Mouse (Mus musculus) fat pad, adult 2 months (tissue): Measurements from ENCODE around the gene Fam104a.
"Not testable (repeated sequence)": the region's sequence is repeated elsewhere in the genome, so short reads cannot be mapped to it uniquely, and the experiment has no call there.

Experiments
- DNase-seq: peaks from one replicate; pipeline ENCODE4 v3.0.0-alpha.2; 2011; ENCODE audit warnings: low read depth, low spot score; ENCODE audit errors: extremely low read depth

The Fam104a gene

DNA sequence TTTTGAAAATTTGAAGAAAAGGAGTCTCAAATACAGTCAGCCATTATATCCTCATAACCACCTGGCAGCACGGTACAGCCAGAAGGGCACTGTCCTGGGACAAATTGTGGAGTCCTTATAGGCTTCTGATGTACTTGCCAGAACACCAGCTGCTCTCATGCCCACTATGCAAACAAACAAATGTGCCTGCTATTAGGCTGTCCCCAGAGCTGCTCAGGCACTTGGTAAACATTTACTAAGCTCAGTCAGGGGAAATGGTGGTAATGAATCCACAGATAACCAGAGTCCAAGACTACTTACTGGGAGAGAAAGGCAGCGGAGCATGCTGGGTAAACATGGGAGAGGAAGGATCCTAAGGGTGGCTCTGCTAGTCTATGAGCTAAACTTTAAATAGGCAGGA lies 16.8 kb downstream of the Fam104a start:
- DNase-seq: no peak

DNA sequence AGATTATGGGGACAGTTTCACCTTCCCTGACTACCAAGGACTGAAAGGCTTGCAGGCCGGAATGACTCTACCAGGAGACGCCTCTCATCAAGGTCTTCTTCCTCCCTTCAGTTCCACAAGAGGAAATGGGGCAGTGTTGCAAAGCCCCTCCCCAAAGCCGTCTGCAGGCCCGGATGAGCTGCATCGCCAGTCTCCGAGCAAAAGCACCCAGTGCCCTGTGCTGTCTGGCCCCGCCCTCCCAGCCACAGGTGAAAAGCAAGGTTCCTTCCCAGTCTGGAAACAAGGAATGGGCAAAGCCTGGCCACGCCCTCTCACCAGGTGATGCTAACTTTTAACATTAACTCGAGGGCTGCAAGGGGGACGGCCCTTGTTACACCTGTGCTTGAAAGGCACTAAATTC lies 17.3 kb downstream of the Fam104a start:
- DNase-seq: no peak

DNA sequence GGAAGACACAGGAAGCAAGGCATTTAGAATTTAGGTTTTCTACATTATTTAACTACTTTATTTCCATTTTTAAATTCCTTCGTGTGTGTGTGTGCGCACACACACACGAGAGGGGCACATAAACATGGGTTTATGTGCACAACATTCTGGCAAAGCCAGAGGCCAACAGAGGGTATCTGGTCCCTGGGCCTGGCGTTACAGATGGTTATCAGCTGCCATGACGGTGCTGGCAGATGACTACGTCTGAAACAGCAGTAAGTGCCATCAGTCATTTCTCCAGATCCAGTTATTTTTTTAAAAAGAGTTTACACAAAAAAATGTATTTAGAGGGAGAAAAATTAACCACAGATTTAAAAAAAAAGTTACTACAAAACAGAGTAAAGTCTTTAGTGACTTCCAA lies 17.8 kb downstream of the Fam104a start:
- no peak for DNase-seq

DNA sequence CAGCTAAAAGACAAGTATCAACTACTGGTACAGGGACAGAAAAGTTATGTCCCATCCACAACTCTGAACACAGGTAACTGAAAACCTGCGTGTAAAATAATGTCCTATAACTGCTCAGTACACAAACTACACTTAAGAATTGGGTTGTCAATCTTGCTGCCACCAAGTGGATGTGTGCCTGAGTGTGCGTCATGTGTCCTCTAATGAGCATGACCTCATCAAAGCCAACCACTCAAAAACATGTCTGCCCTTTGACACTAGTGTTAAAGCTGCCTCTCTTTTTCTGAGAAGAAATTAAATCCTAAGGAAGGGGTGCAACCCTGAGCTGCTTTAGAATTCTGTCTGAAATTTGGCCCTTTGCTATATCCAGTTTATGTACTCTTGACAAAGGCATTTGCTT lies 19.7 kb downstream of the Fam104a start:
- no peak for DNase-seq

DNA sequence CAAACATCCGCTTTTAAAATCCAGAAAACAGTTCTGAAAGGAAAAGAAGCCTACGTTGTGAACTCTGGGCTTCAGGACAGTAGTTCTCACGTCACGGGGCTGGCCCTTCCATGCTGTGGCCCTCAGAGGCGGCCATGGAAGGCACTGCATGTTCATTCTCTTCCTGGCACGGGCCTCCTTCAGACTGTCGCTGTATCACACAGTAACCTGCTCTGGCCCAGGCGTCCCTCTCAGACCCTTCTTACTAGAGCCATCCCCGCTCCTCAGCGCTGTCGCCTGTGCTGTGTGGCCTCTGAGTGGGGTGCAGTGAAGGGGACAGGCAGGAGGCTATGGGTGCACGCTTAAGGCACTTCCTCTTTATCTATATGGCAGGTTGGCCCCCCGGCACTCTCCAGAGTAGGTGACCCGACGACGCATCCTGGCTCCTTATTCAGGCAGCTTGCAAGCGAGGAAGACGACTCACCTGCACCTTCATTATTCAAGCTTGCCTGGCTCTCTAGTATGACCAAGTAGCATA lies 22.1 kb downstream of the Fam104a start:
- no peak for DNase-seq

DNA sequence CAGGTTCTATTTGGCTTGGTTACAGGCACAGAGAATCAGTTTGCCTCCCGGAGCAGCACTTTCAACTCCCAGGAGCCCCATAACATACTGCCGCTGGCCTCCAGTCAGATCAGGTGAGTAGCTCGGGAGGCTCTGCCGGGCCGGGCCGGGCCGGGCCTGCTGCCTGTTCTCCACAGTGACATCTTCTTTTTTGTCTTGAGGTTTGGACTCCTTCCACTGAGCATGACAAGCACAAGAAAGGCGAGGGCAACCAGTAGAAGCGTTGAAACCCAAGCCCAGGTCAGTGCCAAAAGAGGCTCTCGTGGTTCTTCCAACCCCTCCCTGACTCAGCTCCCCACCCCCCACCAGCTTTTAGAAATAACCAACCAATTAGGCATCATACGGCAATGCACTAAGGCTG lies 23.0 kb downstream of the Fam104a start:
- DNase-seq: no peak

DNA sequence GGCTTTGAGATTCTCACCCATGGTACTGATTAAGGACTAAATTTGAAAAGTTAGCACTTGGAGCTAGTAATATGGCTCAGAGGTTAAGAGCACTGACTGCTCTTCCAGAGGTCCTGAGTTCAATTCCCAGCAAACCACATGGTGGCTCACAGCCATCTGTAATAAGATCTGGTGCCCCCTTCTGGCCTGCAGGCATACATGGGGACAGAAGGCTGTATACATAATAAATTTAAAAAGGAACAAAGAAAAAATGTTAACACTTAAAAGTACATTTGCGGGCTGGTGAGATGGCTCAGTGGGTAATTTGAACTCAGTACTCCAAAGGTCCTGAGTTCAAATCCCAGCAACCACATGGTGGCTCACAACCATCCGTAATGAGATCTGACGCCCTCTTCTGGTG lies 23.7 kb downstream of the Fam104a start:
- not testable (repeated sequence) for DNase-seq

DNA sequence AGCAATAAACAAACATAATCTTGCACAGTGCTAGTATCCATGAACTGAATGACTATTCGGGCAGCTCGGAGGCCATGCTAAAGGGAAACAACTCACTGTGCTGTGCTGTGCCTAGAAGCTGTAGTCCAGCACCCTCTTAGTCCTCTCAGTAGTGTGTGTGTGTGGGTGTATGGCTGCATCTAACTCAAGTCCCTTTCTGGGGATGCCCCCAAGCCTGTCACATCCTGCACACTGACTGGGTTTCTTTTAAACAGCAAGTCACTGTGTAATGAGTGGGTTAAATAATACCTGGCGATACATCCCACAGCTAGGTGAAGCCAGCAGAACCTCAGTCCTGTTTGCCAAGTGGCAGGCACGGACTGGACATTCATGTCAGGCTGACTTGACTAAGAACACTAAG lies 25.2 kb downstream of the Fam104a start:
- DNase-seq: peak; percentile 57

DNA sequence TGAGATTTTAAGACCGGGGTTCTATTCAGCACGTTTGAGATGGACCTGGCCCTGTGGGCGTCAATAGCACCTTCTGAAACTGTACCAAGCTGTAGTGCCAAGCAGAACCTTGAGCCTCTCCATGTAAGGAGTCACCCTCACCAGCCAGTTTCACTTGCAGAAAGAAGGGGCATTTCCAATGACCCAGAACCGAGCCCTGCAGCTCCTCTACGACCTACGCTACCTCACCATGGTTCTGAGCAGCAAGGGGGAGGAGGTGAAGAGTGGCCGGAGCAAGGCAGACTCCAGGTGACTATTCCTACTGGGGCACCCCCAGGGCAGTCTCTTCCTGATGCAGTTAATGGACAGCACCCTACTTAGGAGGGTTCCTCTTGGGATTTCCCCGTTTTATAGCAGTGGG lies 25.6 kb downstream of the Fam104a start:
- DNase-seq: no peak

DNA sequence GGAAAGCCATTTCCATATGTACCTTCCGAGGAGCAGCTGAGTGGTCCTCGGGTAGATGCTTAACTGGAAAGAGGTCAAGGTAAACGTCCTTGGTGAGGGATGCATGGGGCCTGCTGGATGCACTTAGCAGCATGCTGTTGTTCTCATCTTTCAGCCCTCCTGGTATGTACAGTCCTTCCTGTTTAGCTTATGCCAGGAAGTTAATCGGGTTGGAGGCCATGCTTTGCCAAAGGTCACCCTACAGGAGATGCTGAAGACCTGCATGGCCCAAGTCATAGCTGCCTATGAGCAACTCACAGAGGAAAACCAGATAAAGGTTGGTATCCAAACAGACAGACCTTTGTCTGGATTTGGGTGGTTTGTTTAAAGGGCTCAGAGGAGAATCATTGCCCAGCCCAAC lies 26.7 kb downstream of the Fam104a start:
- DNase-seq: no peak

DNA sequence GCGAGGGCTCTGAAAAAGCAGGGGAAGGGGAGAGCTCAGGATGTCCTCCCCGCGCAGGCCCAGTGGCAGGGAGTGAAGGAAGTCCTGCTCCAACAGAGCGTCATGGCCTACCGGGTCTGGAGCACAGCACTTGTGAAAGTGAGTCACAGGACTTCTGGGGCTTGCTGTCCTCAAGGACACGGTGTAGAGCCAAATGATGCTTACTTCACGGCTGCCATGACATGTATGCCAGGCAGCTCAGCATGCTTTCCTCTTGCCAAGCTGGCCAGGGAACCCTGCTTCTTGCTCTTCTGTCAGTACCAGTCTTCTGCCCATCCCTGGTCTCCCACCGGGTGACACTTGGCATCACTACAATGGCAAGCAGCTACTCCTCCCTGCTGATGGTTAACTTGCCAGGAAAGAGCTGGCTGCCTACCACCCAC lies 27.4 kb downstream of the Fam104a start:
- no peak for DNase-seq

DNA sequence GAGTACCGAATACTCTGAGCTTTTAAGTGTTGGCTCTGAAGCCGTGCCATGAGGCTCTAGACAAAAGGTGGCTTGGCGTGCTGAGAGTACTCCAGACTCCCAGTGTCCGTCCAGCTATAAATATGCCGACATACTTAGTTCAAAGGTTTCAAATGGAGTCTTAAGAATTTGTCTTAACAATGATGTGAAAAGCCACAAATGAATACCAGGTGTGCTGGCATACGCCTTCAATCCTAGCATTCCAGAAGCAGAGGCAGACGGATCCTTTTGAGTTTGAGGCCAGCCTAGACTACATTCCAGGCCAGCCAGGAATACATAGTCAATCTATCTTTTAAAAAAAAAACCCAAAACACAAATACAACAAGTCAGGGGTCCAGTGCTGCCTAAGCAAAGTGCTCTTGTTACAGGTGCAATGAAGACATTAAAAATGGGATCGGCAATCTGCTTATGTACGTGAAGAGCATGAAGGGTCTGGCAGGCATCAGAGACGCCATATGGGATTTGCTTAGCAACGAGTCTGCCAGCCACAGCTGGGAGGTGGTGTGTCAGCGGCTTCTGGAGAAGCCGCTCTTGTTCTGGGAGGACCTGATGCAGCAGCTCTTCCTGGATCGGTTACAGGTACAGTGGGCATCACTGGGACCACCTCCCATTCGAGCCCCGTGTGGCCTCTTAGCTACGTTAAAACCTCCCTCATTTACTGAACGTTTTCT lies 29.2 kb downstream of the Fam104a start:
- DNase-seq: no peak

DNA sequence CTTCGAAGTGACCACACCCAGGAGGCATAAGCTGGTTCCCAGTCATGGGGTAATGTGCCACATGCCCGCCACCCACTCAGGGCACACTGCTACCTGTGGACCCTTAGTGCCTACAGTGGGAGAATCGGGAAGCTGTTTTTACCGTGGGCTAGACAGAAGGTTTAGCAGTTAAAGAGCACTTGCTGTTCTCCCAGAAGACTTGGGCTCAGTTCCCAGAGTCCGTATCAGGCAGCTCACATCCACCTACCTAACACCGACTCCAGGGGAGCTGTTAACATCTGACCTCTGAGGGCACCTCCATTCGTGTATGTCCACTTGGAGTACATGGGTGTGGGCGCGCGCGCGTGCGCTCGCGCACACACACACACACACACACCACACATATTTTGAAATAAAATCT lies 29.9 kb downstream of the Fam104a start:
- no peak for DNase-seq

DNA sequence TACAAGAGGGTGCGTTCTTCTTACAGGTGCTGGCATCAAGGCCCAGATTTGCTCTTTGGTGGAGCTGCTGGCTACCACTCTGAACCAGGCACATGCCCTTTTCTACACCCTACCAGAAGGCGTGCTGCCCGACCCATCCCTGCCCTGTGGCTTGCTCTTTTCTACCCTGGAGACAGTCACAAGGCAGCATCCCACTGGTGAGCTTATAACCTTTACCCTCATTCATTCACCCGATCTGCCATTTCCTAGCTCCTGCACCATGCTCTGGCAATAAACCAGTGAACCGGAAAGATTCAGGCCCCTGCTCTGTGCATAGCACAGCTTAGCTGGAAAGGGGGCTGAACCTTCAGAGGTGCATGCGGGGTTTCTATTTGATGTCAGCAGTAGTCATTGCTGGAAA lies 31.4 kb downstream of the Fam104a start:
- DNase-seq: no peak

DNA sequence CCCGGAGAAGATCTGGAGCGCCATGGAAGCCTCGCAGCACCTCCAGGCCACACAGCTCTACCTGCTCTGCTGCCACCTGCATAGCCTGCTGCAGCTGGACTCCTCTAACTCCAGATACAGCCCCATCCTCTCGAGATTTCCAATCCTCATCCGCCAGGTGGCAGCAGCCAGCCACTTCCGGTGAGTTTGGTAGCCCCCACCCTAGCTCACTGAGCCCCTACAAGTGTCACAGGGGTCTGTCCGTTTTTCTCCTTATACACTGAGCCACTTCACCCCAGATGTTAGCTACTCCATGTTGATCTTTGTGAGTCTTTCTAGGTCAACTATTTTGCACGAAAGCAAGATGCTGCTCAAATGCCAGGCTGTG lies 32.1 kb downstream of the Fam104a start:
- DNase-seq: no peak

DNA sequence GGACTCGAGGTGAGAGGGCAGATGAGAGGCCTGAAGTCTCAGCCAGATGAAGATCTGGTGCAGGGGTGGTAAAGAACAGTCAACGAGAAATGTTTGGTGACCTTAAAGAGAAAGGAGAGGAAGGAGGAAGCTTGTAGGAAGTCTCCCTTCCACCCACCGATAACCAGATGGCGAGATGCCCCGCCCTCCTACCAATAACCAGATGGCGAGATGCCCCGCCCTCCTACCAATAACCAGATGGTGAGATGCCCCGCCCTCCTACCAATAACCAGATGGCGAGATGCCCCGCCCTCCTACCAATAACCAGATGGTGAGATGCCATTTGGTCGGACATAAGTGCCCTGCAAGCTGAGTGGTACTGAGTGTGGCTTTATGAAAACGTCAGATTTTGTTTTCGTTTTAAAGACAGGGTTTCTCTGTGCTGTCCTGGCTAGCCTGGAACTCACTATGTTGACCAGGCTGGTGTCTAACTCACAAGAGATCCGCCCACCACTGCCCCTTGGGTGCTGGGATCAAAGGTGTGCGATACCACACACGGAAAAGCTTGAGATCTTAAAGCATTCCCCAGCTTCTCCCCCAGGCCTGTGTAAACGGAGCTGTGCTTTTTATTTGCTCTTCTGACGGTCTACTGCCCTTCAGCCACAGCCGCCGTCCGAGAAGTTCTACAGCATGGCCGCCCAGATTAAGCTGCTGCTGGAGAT lies 32.6 kb downstream of the Fam104a start:
- DNase-seq: no peak

DNA sequence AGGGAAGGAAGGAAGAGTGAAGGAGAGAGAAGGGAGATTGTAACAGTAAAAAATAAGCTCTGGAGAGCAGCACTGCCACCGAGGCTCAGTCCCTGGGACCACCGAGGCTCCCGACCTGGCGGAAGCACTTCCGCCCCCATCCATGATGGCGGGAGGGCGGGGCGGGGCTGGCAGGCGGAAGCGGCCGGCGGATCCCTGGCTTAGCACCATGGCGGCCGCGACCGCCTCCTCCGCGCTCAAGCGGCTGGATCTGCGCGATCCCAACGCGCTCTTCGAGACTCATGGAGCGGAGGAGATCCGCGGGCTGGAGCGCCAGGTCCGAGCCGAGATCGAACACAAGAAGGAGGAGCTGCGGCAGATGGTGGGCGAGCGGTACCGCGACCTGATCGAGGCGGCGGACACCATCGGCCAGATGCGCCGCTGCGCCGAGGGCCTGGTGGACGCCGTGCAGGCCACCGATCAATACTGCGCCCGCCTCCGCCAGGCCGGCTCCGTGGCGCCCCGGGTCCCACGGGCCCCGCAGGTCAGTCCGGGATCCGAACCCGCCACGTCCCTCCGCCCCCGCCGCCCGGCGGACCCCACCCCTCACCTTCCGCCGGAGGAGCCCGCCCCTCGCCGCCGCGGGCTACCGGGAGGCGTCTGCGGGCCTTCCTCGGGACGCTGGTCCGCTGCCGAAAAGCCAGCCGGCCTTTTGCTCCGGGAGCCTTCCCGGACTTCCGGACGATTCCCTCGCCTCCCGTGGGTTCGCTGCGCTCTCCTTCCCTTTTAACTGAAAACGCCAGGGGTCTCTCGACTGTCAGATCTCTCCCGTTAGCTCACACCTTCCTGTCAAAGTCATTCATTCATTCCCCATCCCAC lies 34.4 kb downstream of the Fam104a start, which contains the start of gene Slc39a11:
Gene Slc39a11 (minus strand): TSS at position 727 of the 858 bp plus-strand sequence.
- no peak for DNase-seq

DNA sequence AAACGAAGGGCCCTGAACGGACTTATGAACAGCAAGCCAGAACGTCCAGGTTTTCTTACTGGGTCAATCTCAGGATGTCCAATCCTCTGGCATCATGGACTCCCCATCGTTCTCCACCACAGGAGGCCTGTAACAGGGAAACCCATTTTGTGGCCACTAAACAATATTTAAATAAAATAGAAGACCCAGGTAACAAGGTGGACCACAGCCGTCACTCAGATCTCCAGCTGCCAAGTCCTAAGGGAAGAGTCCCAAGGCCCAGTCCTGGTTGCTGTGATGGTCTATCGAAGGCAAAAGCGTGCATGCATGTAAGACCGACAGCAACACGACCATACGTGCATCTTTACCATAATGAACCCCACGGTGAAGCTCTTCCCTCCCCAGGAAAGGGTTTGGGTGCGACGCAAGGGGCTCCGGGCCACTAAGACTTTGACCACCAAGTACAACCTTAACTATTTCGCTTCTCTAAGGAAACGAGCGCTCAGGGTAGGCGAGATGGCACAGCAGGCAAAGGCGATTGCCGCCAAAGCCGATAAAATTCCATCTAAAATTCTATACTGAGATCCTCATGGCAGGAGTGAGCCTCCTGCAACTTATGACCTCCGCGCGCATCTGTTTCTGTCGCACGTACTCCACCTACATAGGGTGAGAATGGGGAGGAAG lies 35.1 kb downstream of the Fam104a start, which contains the start of gene Cog1:
Gene Cog1 (plus strand): TSS at position 480 of the 663 bp plus-strand sequence.
- no peak for DNase-seq

DNA sequence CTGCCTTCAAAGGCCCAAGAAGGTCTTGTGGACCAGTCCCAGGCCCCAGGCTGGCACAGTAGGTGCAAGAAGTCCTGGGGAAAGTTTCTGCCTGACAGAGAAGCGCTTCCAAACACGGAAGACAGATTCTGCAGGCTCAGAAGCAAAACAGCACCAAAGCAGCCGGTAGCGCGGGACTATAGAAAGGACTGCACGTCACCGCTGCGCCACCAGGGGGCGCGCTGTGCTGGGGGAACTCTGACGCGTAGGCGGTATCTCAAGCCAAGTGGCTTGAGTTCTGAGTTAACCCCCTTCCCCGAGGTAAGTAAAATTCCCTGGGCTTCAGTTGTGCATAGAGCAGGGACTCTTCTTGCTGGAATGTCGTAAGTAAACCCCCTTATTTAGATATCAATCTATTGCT lies 35.8 kb downstream of the Fam104a start:
- DNase-seq: no peak

DNA sequence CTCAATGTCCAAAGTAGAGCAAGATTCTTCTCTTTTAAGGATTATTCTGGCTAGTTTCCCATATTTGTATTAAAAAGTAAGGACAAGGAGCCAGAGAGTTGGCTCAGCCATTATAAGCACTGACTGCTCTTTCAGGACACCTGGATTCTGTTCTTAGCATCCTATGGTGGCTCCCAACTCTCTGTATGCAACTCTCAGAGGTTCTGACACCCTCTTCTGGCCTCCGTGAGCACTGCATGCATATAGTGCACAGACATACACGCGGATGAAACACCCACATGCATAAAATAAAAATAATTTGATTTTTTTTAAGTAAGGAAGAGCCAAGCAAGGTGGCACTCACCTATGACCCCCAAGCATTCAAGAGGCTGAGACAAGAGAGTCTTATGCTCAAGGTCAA lies 38.8 kb downstream of the Fam104a start:
- no peak for DNase-seq

DNA sequence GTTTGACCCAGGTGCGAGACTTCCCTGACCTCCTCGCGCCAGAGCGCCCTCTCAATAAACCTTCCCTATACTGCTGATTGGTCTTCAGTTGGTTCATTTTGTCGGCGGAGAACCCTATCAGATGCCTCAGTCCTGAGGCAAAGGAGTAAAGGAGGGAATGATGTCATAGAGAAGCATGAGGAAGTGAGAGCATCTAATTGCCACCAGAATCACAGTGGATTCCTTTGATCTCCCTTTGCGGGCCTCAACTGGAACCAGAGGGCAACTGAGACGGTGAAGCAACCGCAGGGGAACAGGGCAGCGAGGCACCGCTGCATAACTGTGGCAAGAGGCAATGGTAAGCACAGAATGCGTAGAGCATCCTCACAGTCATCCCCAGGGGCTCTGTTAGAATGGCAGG lies 45.3 kb downstream of the Fam104a start:
- no peak for DNase-seq
